Mouse (Mus musculus): ENCODE measurements around the gene Ttc28.

GRCm38 (mm10) chr5:111120298-111120697 is 240.7 kb downstream of the Ttc28 start:
- TF ChIP-seq GATA1 (IDR thresholded peaks at IDR 0.05; ENCODE audit: borderline replicate concordance, low read length) (no peak), FLI1 (IDR thresholded peaks at IDR 0.05; ENCODE audit: low read length) (no peak)
